Mouse (Mus musculus): ENCODE results near the gene Zc3h6. TPM values are rescaled to one million over a fixed set of nuclear protein-coding genes. Genes with fewer than 3 reads are reported as not detected.

Gene Zc3h6
- polyA plus RNA-seq, 1 experiment from 2014 or later, result 2.3 TPM

DNA sequence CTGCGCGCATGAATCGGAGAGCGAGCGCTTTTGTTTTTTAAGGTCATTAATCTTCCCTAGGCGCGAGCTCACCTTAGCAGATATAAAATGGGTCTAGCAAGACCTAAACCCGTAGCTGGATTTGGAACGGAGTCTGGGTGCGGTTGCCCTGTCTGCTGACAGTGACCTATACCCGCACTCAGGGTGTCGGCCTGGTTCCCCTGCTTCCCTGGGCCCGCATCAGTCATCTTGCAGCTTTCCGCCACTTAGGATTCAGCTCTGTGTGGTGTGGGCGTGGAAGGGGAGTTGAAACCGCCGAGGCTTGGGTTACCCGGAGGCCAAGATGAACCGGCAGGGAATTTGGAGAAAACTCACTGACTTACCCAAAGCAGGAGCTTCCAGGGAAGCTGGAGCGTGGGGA is 99.1 kb downstream of the Zc3h6 start:
- peak; percentile 61 for ATAC-seq
- no peak overlapping the region for H3K27ac ChIP-seq (ENCODE audit: low read depth, low read length)

More for the DNA sequence above, 99.1 kb downstream of the Zc3h6 start:
- no peak for TF ChIP-seq CTCF (IDR thresholded peaks at IDR 0.05; ENCODE audit: low read depth)
- Histone ChIP-seq H3K4me1 (replicated peaks; ENCODE audit: control insufficient read depth, insufficient read depth, low read length) (no peaks in the 10 kb centered on the region), H3K27me3 (replicated peaks; ENCODE audit: control insufficient read depth, insufficient read depth, low read length) (no peaks in the 10 kb centered on the region), H3K4me3 (ENCODE audit: low read depth, low read length) (peak overlapping the region; percentile 66), H3K4me2 (replicated peaks; ENCODE audit: low read depth) (peak overlapping the region; percentile 82), H3K9me3 (ENCODE audit: control insufficient read depth) (no peaks in the 10 kb centered on the region), H3K9ac (ENCODE audit: low read depth, low read length) (peak overlapping the region; percentile 49), H3K36me3 (ENCODE audit: control insufficient read depth, insufficient read depth) (no peaks in the 10 kb centered on the region)
- under 1% methylated on average over 20 of the region's 20 CpGs for WGBS

Small RNA genes within 50 kb of the gene (microRNA-seq; reads per million reads assigned to microRNA genes)
- gene Gm22859, result not detected

Other genes starting within 250 kb of the Zc3h6 start
- 108 and 112 TPM in 2 replicates for gene Tmem87b, start 149.3 kb upstream of the Zc3h6 start, polyA plus RNA-seq (2015; fragmentation: Nextera tagmentation; extraction: Ambion mirVana)
- gene Fbln7, start 104.4 kb upstream of the Zc3h6 start, polyA plus RNA-seq (2015; fragmentation: Nextera tagmentation; extraction: Ambion mirVana), result 3.6 and 4.0 TPM in 2 replicates
- gene Zc3h8, start 23.3 kb upstream of the Zc3h6 start, polyA plus RNA-seq (2015; fragmentation: Nextera tagmentation; extraction: Ambion mirVana), result 4.6 and 4.8 TPM in 2 replicates
- 10.6 TPM in 2 replicates for gene Gm10762, start 323 bp downstream of the Zc3h6 start, polyA plus RNA-seq (2015; fragmentation: Nextera tagmentation; extraction: Ambion mirVana)
- not detected in 2 replicates for gene Vinac1, start 80.8 kb downstream of the Zc3h6 start, polyA plus RNA-seq (2015; fragmentation: Nextera tagmentation; extraction: Ambion mirVana)
- 3.4 and 3.5 TPM in 2 replicates for gene Ttl, start 98.5 kb downstream of the Zc3h6 start, polyA plus RNA-seq (2015; fragmentation: Nextera tagmentation; extraction: Ambion mirVana)
- gene Polr1b, start 133.6 kb downstream of the Zc3h6 start, polyA plus RNA-seq (2015; fragmentation: Nextera tagmentation; extraction: Ambion mirVana), result 5.3 and 6.0 TPM in 2 replicates
- 17.6 and 19.0 TPM in 2 replicates for gene Chchd5, start 162.3 kb downstream of the Zc3h6 start, polyA plus RNA-seq (2015; fragmentation: Nextera tagmentation; extraction: Ambion mirVana)
- 14.4 and 16.0 TPM in 2 replicates for gene Slc20a1, start 231.4 kb downstream of the Zc3h6 start, polyA plus RNA-seq (2015; fragmentation: Nextera tagmentation; extraction: Ambion mirVana)